Mouse (Mus musculus): ENCODE measurements at regions not wholly inside any gene's neighbourhood (a gene's known extent, or its start where the extent isn't known, plus 50 kb on each side); places are given as distances from the start of the nearest gene placed in this dataset.

DNA sequence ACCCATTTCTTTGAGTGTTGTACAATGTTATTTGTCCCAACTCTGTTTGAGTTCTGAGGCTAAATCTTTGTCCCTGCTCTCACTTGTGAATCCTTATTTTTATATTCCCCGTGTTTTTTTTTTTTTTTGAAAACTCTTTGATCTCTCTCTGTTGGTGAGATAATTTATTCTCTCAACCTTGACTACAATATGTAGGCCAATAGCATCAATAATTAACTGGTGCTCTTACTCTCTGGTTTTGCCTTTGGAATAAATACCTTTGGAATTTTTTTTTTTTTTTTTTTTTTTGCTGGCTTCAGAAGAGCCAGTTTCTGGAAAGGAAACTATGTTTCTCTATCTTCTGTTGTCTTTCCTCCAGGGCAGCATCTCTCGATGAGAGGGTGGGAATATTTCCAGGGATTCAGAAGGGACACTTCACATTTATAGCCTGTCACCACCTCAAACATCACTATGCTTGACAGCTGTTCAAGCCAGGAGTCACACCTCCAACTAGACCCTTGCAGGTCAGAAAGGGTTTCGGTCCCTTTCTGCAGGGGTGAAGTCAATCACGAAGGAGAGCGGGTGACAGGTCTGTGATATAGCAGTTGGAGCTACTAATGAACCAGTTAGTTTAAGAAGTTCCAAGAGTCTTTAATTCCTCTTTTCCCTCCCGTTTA is 330.9 kb upstream of the Fam241a start:
- no peak for DNase-seq (ENCODE audit: low spot score)

DNA sequence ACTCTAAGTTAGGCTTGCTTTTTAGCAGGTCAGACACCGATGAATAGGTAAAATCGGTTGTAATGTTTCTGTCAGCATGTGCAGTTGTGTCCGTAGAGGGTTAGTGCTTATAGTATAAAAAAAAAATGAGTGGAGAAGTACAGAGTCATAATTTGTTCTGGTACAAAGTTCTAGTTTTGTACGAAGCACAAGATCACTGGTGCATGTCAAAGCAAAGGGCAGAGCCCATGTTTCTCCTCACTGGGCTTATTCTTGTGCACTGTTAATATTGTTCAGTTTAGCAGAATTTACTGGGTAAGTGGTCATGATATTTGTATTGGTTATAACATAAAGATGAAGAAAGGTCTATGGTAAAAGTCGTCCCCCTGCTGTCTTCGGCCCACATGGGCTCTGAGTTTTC is 330.4 kb upstream of the Fam241a start:
- no peak for DNase-seq (ENCODE audit: low spot score)

DNA sequence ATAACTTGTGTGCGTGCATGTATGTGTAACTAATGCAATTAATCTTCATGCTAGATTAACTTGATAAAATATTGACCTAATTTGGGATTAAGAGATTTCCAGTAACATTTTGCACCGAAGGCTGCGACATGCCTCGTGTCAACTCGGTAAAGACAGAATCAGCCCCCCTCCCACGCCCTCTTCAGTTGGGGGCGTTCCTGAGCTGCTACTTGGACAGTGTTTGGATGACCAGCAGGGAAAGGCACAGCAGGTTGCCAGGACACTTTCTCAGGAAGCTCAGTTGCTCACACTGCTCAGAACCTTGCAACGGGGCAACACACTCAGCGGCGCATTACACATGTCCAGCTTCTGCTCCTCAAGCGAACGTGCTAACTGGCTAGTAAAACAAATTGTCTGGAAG is 326.2 kb upstream of the Fam241a start:
- DNase-seq (ENCODE audit: low spot score), result no peak

DNA sequence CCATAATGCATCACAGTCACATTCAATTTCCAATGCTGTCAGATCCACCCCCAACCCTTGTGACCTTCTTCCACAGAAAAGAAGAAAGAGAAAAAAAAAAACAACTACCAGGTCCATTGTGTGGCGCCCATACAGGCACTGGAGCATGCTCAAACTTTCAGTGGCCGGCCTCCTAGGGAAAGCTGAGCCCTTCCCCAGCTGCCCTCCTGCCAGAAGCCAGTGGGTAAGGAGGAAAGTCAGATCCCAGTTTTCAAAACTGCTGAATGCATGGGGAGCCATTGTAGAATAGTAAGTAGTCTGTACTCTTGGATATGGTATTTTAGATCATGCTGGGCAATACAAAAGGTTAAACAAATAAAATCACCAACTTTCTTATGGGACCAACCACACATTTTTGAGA is 325.5 kb upstream of the Fam241a start:
- no peak for DNase-seq (ENCODE audit: low spot score)

DNA sequence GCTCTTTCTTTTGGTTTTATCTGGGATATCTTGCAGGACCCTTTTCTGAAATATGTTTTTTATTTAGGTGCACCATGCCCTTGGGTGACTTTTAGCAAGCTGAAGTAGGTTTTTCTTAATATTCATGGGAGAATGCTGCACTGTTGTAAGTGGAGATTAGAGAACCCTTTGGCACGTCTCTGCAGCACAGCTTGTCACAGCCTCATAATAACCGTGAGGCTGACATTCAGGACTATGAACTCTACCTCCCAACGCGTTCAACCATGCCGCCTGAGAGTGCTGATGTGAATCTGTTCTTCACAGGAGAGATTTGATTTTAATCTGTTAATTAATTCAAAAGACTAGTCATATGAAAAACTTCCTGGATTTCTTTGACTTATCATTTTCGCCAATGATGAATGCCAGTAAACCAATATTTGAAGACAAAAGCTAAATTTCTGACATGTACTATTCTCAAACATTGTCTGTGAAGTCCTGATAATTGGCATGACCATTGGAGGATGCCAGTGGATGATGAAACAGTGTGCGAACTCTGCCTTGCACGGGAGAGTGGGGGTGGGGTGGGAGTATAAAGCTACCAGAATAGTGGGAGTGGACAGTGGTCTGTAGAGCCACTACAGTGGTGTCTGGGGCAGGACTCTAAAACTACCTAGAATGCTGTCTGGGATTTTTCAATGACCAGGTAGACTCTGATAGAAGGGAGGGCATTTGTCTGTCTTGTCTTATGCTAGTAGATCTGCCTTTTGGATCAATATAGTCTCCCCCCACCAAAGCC is 324.8 kb upstream of the Fam241a start:
- no peak for DNase-seq (ENCODE audit: low spot score)

DNA sequence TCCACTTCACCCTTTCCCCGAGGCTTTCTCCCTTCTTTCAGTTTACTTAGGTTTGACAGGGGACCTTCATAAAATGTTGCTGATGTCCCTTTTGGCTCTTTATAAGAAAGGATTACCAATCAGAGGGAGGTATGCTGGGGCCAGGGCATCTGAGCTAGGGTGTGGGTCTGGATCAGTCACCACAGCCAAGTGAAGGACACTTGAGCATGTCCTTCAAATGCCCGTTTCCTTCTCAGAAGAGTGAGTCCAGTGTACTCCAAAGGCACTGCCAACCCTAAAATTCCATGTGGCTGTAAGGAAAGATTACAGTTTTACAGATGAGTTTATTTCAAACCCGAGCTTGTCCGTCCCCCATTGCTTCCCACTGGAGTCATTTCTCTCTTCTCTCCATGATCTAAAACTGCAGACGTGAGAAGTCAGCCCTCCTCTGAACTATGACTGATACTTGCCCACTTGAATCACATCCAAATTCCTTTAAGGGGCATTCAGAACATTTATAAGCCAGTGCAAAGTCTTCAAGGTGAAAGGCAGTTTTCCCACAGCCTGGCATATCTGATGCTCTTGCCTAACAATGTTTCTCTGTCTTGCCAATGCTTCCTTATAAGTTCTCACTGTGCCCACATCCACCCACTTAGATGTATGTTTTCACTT is 321.8 kb upstream of the Fam241a start:
- no peak for DNase-seq (ENCODE audit: low spot score)

DNA sequence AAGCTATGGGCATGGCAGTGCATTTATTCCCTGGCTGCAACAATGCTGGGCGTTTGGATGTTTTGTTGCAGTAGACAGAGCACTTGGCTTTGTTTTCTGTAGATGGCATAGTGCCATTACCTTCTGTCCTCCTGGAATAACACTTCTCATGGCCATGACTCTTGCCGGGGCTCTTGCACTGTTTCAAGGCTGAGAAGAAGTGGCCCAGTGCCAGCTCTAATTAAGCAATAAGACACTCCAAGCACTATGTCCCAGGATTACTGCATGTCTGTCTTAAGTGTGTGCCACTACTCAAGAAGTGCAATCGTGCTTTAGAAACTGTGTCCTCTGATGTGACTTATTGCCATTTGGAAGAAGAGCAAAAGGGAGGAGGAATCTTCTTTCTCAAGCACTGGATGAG is 316.1 kb upstream of the Fam241a start:
- no peak for DNase-seq (ENCODE audit: low spot score)

DNA sequence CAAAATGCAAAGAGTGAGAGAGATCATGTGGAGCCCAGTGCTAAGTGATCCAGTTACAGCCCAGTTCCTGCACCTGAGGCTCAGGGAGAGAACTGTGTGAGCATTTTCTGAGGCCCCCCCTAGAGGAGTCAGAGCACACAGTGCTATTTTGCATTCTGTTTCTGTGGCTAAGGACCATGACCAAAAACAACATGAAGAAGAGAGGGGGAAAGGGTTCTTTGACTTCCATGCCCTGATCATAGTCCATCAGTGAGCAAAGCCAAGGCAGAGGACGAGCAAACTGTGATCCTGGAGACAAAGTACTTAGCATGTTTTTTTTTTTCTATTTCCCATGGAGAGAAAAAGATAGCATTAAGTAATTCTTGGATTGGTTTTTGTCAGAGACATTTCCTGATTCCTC is 314.5 kb upstream of the Fam241a start:
- no peak for DNase-seq (ENCODE audit: low spot score)

DNA sequence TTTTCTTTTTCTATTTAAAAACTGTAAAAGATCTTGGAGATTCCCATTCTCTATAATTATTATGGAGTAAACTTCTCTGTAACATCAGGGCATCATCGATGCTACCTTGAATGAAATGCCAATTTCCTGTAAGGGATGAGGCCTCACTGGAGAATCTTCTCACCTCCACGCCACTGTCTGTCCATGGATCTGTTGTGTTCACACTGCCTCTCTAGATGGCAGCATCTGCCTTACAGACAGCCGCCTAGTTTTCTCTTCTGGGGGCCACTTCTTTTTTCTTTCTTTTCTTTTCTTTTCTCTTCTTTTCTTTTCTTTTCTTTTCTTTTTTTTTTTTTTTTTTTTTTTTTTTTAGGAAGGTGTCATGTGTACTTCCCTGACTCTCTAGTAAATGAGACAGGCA is 310.8 kb upstream of the Fam241a start:
- DNase-seq (ENCODE audit: low spot score), result no peak

DNA sequence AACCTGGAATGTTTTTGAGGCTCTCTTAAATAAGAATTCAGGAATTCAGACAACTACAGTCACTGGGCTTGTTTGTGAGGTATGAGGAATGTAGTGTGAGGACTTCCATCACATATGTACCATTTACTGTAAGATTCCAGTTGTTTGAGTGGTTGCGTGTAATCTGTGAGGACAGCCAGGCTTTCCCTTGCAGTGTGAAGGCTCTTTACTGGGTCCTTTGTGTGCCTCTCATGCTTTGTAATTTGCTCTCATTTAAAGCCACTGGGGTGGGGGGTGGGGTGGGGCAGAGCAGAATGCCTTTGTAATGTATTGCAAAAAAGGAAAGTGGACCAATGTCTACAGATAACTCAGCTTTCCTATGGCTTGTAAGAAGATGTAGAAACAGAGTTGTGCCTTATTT is 310.4 kb upstream of the Fam241a start:
- no peak for DNase-seq (ENCODE audit: low spot score)

DNA sequence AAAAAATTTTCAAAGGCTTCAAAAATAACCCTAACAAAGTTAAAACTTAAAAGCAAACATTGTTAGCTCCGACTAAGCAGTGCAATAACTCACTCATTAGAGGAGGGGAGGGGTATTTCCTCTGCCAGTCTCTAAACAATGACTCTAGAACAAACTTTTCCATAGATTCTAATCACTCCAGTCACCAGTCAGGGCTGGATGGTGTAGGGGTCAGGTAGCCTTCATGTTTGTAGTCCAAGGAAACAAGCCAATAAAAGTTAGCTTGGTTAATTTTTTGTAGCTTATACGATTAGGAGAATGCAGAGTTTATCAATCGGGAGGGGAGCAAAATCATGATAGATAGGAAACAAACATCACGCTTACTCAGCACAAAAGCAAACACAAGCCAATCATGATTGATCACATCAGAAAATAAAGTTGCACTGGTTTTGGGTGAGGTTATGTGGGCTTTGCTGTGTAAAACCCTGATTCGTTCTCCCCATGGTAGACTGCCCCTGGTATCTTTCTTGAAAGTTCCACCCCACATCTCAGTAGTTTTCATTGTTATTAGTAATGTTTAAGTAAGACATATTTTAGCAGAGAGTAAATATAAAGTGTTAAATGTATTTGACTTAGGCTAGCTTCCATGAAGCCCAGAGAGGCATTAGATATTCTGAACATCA is 304.6 kb upstream of the Fam241a start:
- no peak for DNase-seq (ENCODE audit: low spot score)

DNA sequence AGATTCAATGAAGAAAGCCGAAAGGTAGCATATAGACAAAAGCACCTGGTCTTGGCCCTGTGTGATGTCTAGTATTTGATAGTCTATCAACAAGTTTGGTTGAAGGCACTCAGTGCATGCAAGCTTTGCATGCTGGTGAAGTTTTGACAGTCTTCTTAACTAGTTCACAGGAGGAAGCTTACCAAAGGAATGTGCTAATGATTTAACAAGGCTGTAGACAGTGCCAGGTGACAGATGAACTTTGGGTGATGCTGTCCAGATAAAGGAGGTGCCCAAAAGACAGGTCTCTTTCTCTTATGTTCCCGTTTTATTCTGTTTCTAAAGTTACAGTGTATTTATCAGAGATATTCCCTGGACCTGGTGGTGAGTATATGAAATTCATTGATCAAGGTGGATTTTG is 303.3 kb upstream of the Fam241a start:
- no peak for DNase-seq (ENCODE audit: low spot score)

DNA sequence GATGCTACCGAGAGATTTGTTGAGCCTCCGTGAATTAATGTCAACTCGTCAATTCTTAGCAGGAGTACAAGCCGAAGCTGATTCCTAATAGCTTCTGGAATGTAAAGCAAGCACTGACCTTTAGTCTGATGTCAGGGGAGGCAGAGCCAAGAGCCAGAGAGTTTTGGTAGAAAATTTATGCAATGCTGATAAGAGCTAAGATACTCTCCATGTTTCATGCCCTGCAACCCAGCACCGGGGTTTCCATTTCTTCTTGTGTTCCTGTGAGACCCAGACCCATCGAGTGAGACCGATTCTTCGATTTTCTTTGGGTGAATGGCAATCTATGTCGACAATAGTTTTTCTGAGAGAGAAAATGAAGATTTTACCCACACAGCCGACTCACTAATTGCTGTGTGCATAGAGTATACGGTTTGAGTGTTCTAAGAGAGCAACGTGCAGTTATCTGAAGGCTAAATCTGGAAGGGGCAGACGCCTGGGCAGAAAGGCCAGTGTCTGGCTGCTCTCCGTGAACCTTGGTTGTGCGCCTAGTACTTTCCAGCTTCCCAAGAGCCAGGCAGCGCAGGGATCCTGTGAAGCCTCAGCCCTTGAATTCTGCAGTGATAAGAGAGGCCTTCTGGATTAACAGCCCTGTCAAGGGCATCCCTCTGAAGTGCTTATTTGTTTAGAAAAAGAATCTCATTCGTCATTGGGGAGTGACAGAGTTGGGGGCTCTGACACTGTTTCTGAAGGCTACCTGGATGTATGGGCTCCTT is 296.1 kb upstream of the Fam241a start:
- no peak for DNase-seq (ENCODE audit: low spot score)

DNA sequence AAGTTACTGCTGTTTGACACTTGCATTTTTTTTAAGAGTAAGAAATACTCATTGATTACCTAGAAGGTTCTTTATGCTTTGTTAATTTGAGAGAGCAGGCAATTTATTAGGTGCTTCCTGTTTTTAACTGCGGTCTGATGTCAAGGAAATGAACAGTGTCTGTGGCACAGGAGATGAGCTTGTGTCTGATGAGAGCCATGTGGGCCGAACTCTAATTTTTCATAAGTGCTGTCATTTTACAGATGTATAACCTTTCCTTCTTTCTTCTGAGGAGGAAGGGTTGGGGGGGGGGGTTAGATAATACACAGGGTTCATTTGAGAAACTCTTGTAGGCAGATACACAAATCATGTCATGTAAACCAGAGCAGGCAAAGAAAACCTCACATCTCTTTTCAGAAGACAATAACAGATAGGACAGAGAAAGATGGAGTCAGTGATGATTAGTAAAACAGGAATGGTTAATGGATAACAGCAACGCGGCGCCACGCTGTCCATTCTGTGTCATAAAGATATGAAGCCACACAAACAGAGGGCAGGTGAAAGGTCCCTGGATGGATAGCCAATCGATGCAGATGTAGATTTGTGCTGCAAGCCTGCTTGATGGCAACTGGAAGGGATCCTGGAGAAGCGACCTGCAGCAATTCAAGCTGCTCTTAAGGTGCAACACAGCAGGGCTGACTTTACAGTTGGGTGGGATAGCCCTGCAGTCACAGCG is 291.4 kb upstream of the Fam241a start:
- DNase-seq (ENCODE audit: low spot score), result no peak

DNA sequence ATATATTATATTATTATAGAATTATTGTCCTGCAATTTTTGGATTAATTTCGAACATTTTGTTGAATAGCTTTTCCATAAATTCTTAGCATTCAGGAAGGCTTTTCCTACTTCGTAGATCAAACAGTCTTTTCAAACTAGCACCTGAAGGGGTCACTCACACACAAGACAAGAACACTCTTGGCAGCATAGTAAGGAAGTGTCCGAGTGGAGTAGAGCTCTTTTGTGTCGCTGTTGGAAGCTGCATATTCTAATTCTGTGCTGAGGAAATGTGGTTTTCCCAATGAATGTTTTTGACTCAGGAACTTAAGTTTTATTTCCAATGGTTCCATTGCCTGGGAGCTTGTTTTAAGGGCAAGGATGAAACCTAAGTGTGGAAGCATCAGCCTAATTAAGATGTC is 290.2 kb upstream of the Fam241a start:
- no peak for DNase-seq (ENCODE audit: low spot score)

DNA sequence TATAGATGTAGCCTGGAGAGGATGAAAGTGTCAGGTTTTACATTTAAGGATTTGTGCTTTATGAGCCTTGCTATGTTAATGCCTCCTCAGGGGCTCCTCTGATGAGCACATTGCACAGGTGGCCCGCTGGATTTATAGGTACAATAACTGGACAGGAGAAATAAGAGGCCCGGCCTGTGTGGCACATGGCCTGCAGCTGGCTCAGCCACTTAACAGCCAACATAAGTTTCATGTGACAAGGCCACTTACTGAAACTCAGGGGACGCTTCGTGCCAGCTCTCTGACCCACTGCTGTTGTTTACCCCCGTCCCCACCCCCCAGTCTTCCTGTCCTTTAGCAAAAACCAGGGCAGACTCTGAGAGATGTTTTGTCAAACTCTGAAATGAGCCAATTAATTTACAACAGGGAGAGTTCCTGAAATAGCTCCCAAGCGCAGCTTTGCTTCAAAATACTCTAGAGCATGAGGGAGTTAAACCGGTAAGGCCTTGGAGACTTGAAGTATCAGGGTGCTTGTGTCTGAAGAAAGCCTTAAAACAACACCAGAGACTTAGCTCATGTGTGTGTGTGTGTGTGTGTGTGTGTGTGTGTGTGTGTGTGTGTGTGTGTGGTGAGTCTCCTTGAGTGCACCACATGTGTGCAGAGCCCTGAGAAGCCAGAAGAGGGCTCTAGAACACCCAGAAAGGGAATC is 285.2 kb upstream of the Fam241a start:
- no peak for DNase-seq (ENCODE audit: low spot score)

DNA sequence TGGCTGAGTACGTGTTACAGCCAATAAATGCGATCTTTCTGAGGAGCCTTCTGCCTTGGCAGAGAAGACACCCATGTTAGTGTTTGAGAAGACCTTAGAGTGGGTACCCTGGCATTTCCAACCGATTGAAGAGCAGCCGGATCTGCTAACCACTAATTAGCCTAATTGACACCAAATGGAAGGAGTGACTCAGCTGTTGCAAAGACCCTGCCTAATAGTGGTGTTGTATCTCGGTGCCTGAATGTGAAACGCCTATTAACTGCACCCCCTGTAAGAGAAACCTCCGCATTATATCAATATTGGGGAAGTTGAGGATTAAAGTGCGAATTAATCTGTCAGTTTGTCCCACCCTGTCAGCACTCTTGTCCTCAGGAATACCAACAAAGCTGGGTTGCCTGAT is 253.1 kb upstream of the Fam241a start:
- DNase-seq (ENCODE audit: low spot score), result no peak

DNA sequence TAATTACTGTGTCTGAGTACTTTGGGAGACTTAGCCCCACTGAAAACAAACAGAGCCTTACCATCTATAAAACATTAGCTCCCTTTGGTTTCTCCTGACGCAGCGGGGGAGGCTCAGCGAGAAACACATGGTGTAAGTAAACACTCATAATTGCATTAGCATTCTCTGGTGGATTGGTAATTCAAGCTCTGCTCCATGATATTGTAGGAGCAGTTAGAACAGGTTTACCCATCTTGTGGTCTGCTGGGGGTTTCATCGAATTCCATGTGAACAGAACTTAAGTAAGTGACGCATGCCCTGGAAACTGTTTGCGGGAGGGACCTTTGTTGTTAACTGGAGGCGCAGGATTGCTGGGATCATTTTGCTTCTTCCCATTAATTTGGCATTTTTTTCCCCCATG is 249.2 kb upstream of the Fam241a start:
- no peak for DNase-seq (ENCODE audit: low spot score)

DNA sequence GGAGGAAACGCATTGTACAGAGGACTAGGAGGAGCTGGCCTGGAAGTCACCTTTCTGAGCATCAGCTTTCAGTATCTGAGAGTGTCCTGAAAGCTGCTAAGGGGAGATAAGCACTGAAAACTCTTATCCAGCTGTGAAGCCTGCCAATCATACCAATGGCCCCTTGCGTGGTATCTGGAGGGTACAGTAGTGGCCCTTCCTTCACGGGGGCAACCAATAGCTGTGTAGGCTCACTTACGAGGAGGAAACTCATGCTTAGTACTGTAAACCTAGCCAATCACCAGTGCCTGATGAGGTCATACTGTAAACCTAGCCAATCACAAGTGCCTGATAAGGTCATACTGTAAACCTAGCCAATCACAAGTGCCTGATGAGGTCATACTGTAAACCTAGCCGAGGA is 231.7 kb upstream of the Fam241a start:
- DNase-seq (ENCODE audit: low spot score), result no peak

DNA sequence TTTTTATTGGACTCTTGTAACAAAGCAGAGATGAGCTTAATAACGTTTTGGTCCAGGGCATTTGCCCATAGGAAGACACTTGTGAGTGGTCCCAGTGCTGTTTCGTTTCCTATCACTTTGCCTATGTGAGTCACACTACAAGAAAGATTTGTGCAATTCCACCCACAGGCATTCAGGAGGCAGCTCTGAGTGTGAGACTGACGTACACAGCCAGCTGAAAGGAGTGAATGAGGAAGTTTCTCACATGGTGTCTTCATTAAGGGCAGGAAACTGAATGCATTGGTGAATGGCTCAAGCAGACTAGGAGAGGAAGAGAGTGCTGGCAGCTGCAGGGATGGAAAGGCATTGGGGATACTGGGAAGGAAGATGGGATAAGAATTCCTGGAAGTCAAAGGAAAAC is 230.5 kb upstream of the Fam241a start:
- DNase-seq (ENCODE audit: low spot score), result no peak

All from gastrocnemius, adult 18-20 months (tissue).